Mouse (Mus musculus): ENCODE data around the gene Sipa1l3.

The Sipa1l3 gene

GRCm38 (mm10) chr7:29508522-29508921 lies 9.9 kb downstream of the Sipa1l3 start:
- no peak for DNase-seq (ENCODE audit: low read depth, low spot score)

GRCm38 (mm10) chr7:29505337-29506318 lies 12.8 kb downstream of the Sipa1l3 start:
- peak; percentile 68 for DNase-seq (ENCODE audit: low read depth, low spot score)

DNA sequence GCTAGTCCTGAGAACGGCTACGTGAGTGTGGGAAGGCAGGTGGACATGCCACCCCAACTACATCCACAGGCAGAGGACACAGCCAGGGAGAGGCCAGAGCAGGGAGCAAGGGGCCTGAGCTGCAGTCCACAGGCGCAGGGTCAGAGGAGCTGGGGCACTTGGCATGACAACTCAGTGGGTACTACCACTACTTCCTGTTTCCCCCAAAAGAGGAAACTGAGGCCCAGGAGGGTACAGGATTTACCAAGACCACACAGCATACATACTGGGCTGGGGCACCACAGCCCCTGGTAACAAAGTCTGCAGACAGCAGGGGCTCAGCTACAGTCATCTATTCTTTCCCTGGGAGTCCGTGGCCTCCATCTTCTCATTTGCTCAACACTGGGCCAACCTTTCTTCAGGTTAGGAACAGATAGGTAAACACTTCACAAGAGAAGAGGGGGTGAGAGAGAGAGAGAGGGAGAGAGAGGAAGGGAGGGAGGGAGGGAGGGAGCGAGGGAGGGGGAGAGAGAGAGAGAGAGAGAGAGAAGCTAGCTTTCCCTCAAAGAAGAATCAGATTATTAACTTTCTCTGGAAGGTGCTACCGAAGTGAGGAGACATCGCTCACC lies 13.7 kb downstream of the Sipa1l3 start:
- no peak for DNase-seq (ENCODE audit: low read depth, low spot score)

DNA sequence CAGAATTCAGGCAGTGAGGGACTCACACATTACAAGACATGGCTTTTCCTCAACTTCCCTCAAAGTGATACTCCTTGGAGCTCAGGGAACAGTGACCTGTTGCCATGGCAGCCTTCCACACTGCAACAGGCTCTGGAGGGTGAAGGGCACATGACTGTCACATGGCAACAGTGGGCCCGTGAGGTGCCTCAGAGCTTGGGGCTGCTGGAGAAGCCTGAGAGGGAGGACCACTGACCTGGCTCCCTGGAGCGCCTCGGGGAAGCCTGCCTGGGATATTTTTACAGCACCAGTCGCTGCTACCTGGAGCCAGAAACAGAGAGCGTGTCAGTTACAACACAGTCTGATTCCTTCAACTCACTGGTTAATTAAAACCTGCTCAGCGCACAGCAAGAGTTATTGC lies 14.8 kb downstream of the Sipa1l3 start:
- no peak for DNase-seq (ENCODE audit: low read depth, low spot score)

GRCm38 (mm10) chr7:29501214-29501613 lies 17.2 kb downstream of the Sipa1l3 start:
- no peak for DNase-seq (ENCODE audit: low read depth, low spot score)

DNA sequence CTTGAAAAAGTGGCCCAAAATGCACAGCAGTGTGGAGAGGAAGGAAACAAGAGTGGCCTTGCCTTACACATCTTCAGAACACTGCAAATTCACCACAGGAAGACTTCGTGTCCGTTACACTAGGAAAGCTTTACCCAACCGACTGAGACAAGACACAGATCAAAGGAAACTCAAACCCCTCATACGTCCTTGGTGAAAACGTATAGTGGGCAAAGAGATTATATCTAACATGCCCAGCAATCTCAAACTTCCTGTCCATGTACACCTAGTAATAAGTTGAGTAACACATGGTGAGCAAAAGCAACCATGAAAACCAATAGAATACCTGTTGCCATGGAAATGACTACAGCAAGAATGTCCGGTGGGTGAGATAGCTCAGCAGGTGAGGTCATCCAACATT lies 19.4 kb downstream of the Sipa1l3 start:
- DNase-seq (ENCODE audit: low read depth, low spot score), result no peak

GRCm38 (mm10) chr7:29496953-29497590 lies 21.4 kb downstream of the Sipa1l3 start:
- DNase-seq (ENCODE audit: low read depth, low spot score), result no peak

DNA sequence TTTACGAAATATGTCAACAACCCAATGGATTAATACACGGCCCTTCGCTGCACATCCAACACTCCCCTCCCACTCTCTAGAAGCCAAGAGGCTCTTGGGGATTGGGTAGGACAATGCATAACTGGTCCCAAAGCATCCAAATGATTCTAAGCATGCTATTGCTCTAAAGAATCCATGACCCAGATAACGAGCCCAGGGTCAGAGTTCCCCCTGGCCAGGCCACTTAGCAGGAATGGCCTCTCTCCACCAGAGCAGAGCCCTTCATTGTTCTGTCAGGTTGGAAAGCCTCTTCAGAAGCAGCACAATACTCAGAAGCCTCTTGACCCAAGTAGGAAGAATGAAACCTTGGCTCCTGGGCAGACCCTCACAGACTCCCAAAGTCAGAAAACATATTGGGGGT lies 22.1 kb downstream of the Sipa1l3 start:
- no peak for DNase-seq (ENCODE audit: low read depth, low spot score)

- DNase-seq (ENCODE audit: low read depth, low spot score), result no peak
These were observed 22.6 kb downstream of the Sipa1l3 start for GRCm38 (mm10) chr7:29495880-29496279.

GRCm38 (mm10) chr7:29494854-29495253 lies 23.6 kb downstream of the Sipa1l3 start:
- peak; percentile 33 for DNase-seq (ENCODE audit: low read depth, low spot score)

GRCm38 (mm10) chr7:29494015-29494414 lies 24.4 kb downstream of the Sipa1l3 start:
- no peak for DNase-seq (ENCODE audit: low read depth, low spot score)

GRCm38 (mm10) chr7:29492992-29493391 lies 25.4 kb downstream of the Sipa1l3 start:
- no peak for DNase-seq (ENCODE audit: low read depth, low spot score)

DNA sequence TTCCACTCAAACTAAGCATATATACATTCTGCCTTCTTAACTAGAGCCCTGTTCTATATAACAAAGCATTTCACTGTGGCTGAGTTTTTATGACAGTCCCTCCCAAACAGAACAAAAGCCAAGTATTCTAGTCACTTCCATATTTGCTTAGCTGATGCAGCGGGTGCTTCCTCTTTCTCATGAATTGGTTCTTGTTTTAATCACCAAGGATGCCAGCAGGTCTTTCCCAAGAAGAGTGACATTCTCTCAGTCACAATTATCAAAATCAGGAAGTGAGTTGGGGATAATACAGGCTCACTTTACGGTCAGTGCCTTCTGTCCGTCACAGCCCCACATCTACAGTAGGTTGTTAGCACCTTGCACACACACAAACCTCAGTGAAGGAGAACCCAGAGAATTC lies 26.6 kb downstream of the Sipa1l3 start:
- DNase-seq (ENCODE audit: low read depth, low spot score), result no peak

- DNase-seq (ENCODE audit: low read depth, low spot score), result no peak
These were observed 27.0 kb downstream of the Sipa1l3 start for GRCm38 (mm10) chr7:29491471-29491755.

DNA sequence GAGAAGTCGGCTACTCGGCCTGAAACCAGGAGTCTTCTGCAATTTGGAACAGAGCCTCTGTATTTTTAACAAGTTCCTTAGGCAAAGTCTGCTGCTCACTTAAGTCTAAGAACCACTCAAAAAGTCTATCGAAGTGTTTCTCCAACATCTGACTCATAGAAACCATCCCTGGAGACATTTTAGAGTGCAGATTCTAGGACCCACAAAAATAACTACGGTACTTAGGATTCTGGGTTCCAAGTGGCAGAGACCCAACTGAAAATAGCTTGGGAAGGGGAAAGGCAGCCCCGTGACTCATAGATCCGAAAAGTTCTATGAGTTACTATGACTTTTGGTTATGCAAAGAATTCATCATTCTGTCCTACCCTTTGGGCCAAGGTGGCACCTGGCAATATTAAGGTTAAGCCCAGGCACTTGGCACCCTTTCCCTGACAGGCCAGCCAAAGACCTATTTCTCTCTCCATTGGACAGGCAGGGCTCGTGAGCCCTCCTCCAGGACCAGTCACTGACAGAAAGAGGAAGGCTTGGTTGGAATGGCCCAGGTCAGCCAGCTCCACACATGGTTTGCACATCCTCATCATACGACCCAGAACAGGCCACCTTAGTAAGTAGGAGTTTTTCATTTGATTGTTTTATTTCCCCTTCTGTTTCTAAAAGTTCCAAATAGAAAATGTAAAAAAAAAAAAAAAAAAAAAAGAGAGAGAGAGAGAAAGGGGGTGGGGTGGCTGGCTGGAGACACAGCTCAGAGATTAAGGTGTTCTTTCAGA lies 27.6 kb downstream of the Sipa1l3 start:
- no peak for DNase-seq (ENCODE audit: low read depth, low spot score)

- peak; percentile 52 for DNase-seq (ENCODE audit: low read depth, low spot score)
These were observed 28.6 kb downstream of the Sipa1l3 start for GRCm38 (mm10) chr7:29489851-29490250.

DNA sequence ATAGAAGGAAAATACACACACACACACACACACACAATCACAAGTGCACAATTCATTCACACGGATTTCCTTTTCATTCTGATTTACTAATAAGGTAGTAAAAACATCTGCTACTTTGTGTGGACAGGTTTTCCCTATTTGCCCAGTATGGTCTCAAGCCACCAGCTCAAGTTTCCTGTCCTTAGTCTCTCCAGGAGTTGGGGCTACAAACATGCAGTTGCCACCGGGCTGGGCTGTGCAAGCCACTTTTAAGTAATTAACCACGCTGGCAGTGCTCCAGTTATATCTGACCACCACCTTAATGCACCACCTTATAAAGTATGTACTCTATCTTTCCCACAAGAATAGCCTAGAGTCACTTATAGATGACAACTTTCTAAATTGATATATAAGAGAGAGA lies 29.1 kb downstream of the Sipa1l3 start:
- no peak for DNase-seq (ENCODE audit: low read depth, low spot score)

GRCm38 (mm10) chr7:29486753-29487152 lies 31.7 kb downstream of the Sipa1l3 start:
- no peak for DNase-seq (ENCODE audit: low read depth, low spot score)

DNA sequence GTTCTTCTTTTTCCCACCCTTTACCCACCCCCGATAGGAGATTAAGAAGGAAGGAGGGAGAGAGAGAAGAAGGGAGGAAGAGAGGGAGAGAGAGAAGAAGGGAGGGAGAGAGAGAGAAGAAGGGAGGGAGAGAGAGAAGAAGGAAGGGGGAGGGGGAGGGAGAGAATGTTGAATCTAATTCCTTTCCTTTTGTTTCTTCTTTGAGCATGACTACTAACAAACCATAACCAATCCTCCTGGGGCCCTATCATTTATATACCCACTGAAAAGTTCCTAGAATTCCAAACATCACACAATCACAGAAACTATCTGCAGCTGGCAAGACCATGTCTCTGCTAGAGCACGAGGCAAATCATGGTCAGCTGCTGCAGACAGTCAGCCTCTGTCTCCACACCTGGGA lies 32.7 kb downstream of the Sipa1l3 start:
- DNase-seq (ENCODE audit: low read depth, low spot score), result no peak

DNA sequence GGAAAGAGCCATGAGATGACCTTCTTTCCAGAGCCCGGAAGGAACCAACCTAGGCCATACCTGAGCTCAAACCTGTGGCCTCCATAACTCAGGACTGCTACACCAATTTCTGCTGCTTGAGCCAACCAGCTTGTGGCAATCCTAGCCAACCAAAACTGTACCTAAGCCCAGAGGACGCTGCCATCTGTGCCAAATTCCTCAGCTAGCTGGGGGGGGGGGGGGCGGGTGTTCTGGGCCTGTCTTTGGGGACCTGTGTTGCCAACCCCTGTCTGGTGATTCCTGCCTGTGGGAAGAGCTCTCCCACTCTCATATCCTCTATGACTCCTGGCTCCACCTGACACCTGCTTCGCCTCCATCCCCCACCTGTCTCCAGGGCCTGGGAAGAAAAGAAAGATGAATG lies 34.9 kb downstream of the Sipa1l3 start:
- DNase-seq (ENCODE audit: low read depth, low spot score), result no peak

- peak; percentile 86 for DNase-seq (ENCODE audit: low read depth, low spot score)
These were observed 36.9 kb downstream of the Sipa1l3 start for GRCm38 (mm10) chr7:29481345-29482155.
